Comparison of ENCODE assay signal across 30 mouse cellular contexts in genomic region chr9:43741277-43741676, GRCm38 (mm10).
"Had no signal": no experiment of that assay in that cellular context is flagged by ENCODE, and none has a peak within 500 bp of the region (broad histone marks: within the 10 kb centered on the region; RNA-seq: fewer than 3 reads in every experiment).

No protein-coding gene starts in this region.

- DNase-seq: heart, postnatal 10 days; heart, postnatal 14 days; heart, postnatal 36 days; heart, postnatal 4 days; kidney, adult 11 months; kidney, adult 18-20 months; kidney, adult 2 months; kidney, adult 8-10 months; kidney, adult 9 months; kidney, postnatal 10 days; kidney, postnatal 14 days; kidney, postnatal 25 days; kidney, postnatal 36 days; kidney, postnatal 4 days; layer of hippocampus, adult 9-11 months; layer of hippocampus, postnatal 36 days had no signal

- H3K9me3 ChIP-seq: heart, embryonic 12.5 days; heart, embryonic 13.5 days; heart, embryonic 15.5 days; hindbrain, embryonic 10.5 days; hindbrain, embryonic 12.5 days; hindbrain, embryonic 13.5 days; hindbrain, embryonic 15.5 days; intestine, embryonic 15.5 days; kidney, embryonic 15.5 days had no signal

- H3K36me3 ChIP-seq: heart, embryonic 12.5 days; heart, embryonic 13.5 days; heart, embryonic 15.5 days; hindbrain, embryonic 10.5 days; hindbrain, embryonic 12.5 days; hindbrain, embryonic 13.5 days; hindbrain, embryonic 15.5 days; intestine, embryonic 15.5 days; kidney, embryonic 15.5 days had no signal

- H3K27ac ChIP-seq: heart, embryonic 13.5 days; heart, embryonic 15.5 days; hindbrain, embryonic 12.5 days; hindbrain, embryonic 13.5 days; hindbrain, embryonic 14.5 days; hindbrain, embryonic 15.5 days; hindbrain, postnatal 0 days; intestine, embryonic 15.5 days; kidney, embryonic 15.5 days; kidney, postnatal 0 days; layer of hippocampus, adult 2 months; left cerebral cortex, adult 2 months had no signal

- H3K4me2 ChIP-seq: heart, embryonic 12.5 days; heart, embryonic 13.5 days; heart, embryonic 15.5 days; hindbrain, embryonic 12.5 days; hindbrain, embryonic 13.5 days; hindbrain, embryonic 14.5 days; hindbrain, embryonic 15.5 days; intestine, embryonic 15.5 days; kidney, embryonic 15.5 days had no signal

- H3K27me3 ChIP-seq: hindbrain, embryonic 15.5 days; intestine, embryonic 15.5 days had no signal

- H3K9ac ChIP-seq: heart, embryonic 12.5 days; heart, embryonic 13.5 days; heart, embryonic 15.5 days; hindbrain, embryonic 12.5 days; hindbrain, embryonic 13.5 days; hindbrain, embryonic 14.5 days; hindbrain, embryonic 15.5 days; intestine, embryonic 15.5 days; kidney, embryonic 15.5 days had no signal

- H3K4me3 ChIP-seq: heart, embryonic 12.5 days; heart, embryonic 13.5 days; heart, embryonic 15.5 days; hindbrain, embryonic 10.5 days; hindbrain, embryonic 12.5 days; hindbrain, embryonic 13.5 days; hindbrain, embryonic 15.5 days; intestine, embryonic 15.5 days; kidney, embryonic 15.5 days; layer of hippocampus, adult 2 months; left cerebral cortex, adult 2 months had no signal
